In genomic region chr1:58713893-58714231, GRCm38 (mm10) we compare ENCODE assay signal across 8 mouse cellular contexts. TPM values are rescaled to one million over a fixed set of nuclear protein-coding genes. Genes with fewer than 3 reads are reported as not detected.
A peak's percentile ranks its signal among the peaks of the same experiment; 100 is the strongest.
DNase-seq lines count a peak whose midpoint lies in the region; ATAC-seq and TF ChIP-seq lines count a peak whose summit lies in the region.

No protein-coding gene starts in this region.

- H3K36me3 ChIP-seq in forebrain, embryonic 16.5 days (ENCODE audit: control insufficient read depth, insufficient read depth), result no peaks in the 10 kb centered on the region
- 0 out of 2 replicates have a peak, but pooled peaks cover 2% of the 10 kb centered on the region for H3K36me3 ChIP-seq in hindbrain, embryonic 12.5 days
- peaks cover 27% of the 10 kb centered on the region for H3K36me3 ChIP-seq in limb, embryonic 12.5 days
- no peaks in the 10 kb centered on the region for H3K36me3 ChIP-seq in midbrain, embryonic 15.5 days (replicated peaks)

- peak; percentile 28 for DNase-seq in embryo, embryonic 11 days
- no peak for DNase-seq in embryo, embryonic 10 days (ENCODE audit: low spot score)
- no peak for DNase-seq in T-cell, adult 2 months (ENCODE audit: low spot score)

- no peak for TF ChIP-seq POLR2A in bone marrow, adult 2 months (IDR thresholded peaks at IDR 0.05; ENCODE audit: borderline replicate concordance, control insufficient read depth, low read depth, low read length)

- H3K27me3 ChIP-seq in forebrain, embryonic 16.5 days (replicated peaks; ENCODE audit: control insufficient read depth, insufficient read depth, low read length), result no peaks in the 10 kb centered on the region
- no peaks in the 10 kb centered on the region for H3K27me3 ChIP-seq in hindbrain, embryonic 12.5 days
- H3K27me3 ChIP-seq in limb, embryonic 12.5 days, result no peaks in the 10 kb centered on the region
- H3K27me3 ChIP-seq in midbrain, embryonic 15.5 days (replicated peaks), result no peaks in the 10 kb centered on the region

- H3K27ac ChIP-seq in bone marrow, adult 2 months (ENCODE audit: control insufficient read depth, insufficient read depth, low read depth, low read length, poor library complexity), result peak overlapping the region; percentile 93; the same call in 1 of the 2 replicates
- H3K27ac ChIP-seq in forebrain, embryonic 16.5 days (ENCODE audit: low read length), result peak overlapping the region; percentile 84; the same call in 1 of the 2 replicates
- peak overlapping the region; percentile 58; the same call in 1 of the 2 replicates for H3K27ac ChIP-seq in hindbrain, embryonic 12.5 days
- peak overlapping the region; percentile 99 for H3K27ac ChIP-seq in limb, embryonic 12.5 days
- H3K27ac ChIP-seq in midbrain, embryonic 15.5 days, result no peak overlapping the region; the same call in 1 of the 2 replicates

- H3K9ac ChIP-seq in forebrain, embryonic 16.5 days (replicated peaks; ENCODE audit: low read depth, low read length), result no peak overlapping the region
- H3K9ac ChIP-seq in hindbrain, embryonic 12.5 days, result 0 out of 2 replicates have a peak overlapping the region, but pooled peaks have one; percentile 44
- H3K9ac ChIP-seq in limb, embryonic 12.5 days (replicated peaks), result peak overlapping the region; percentile 72
- 0 out of 2 replicates have a peak overlapping the region, but pooled peaks have one; percentile 8 for H3K9ac ChIP-seq in midbrain, embryonic 15.5 days

- peaks cover 3% of the 10 kb centered on the region; the same call in 1 of the 2 replicates for H3K4me1 ChIP-seq in bone marrow, adult 2 months (ENCODE audit: control insufficient read depth, insufficient read depth, low read length)
- H3K4me1 ChIP-seq in forebrain, embryonic 16.5 days (replicated peaks; ENCODE audit: control insufficient read depth, insufficient read depth, low read length), result peaks cover 11% of the 10 kb centered on the region
- H3K4me1 ChIP-seq in hindbrain, embryonic 12.5 days, result 0 out of 2 replicates have a peak, but pooled peaks cover 2% of the 10 kb centered on the region
- H3K4me1 ChIP-seq in limb, embryonic 12.5 days (replicated peaks), result peaks cover 17% of the 10 kb centered on the region
- H3K4me1 ChIP-seq in midbrain, embryonic 15.5 days, result peaks cover 12% of the 10 kb centered on the region

- TF ChIP-seq CTCF in bone marrow, adult 2 months (IDR thresholded peaks at IDR 0.05; ENCODE audit: control insufficient read depth, insufficient read depth, low read length), result no peak

- ATAC-seq in forebrain, embryonic 16.5 days, result no peak
- no peak for ATAC-seq in hindbrain, embryonic 12.5 days (ENCODE audit: low FRiP score)
- ATAC-seq in limb, embryonic 12.5 days (ENCODE audit: insufficient number of reproducible peaks, insufficient read depth, low FRiP score, low TSS enrichment, low read depth), result no peak
- ATAC-seq in midbrain, embryonic 15.5 days (replicated peaks), result no peak

- WGBS in bone marrow, adult 2 months, result 17% methylated on average over 4 of the region's 4 CpGs
- WGBS in forebrain, embryonic 16.5 days, result 31% methylated on average over 4 of the region's 4 CpGs
- 66% methylated on average over 4 of the region's 4 CpGs for WGBS in hindbrain, embryonic 12.5 days
- 52% methylated on average over 4 of the region's 4 CpGs for WGBS in limb, embryonic 12.5 days
- WGBS in midbrain, embryonic 15.5 days, result 46% methylated on average over 4 of the region's 4 CpGs

- H3K9me3 ChIP-seq in forebrain, embryonic 16.5 days (ENCODE audit: control insufficient read depth, low read length), result no peaks in the 10 kb centered on the region
- no peaks in the 10 kb centered on the region for H3K9me3 ChIP-seq in hindbrain, embryonic 12.5 days (replicated peaks)
- no peaks in the 10 kb centered on the region for H3K9me3 ChIP-seq in limb, embryonic 12.5 days
- H3K9me3 ChIP-seq in midbrain, embryonic 15.5 days, result no peaks in the 10 kb centered on the region

- H3K4me3 ChIP-seq in bone marrow, adult 2 months (replicated peaks; ENCODE audit: control insufficient read depth, low read depth, low read length), result peak overlapping the region; percentile 77
- H3K4me3 ChIP-seq in forebrain, embryonic 16.5 days (replicated peaks; ENCODE audit: low read length), result peak overlapping the region; percentile 66
- H3K4me3 ChIP-seq in hindbrain, embryonic 12.5 days, result peak overlapping the region; percentile 61
- H3K4me3 ChIP-seq in limb, embryonic 12.5 days (replicated peaks), result peak overlapping the region; percentile 57
- H3K4me3 ChIP-seq in midbrain, embryonic 15.5 days, result peak overlapping the region; percentile 52

- peak overlapping the region; percentile 76 for H3K4me2 ChIP-seq in forebrain, embryonic 16.5 days (ENCODE audit: low read length)
- H3K4me2 ChIP-seq in hindbrain, embryonic 12.5 days (replicated peaks), result peak overlapping the region; percentile 65
- peak overlapping the region; percentile 68 for H3K4me2 ChIP-seq in limb, embryonic 12.5 days
- H3K4me2 ChIP-seq in midbrain, embryonic 15.5 days, result peak overlapping the region; percentile 73

RNA-seq across cellular contexts. Expression of gene Cflar, which starts 2.6 kb away (rescaled TPM):
- polyA plus RNA-seq in bone marrow, adult 2 months (2011; ENCODE audit: insufficient read depth, insufficient read length, low replicate concordance, missing spikeins), result 32.3 and 72.0 TPM in 2 replicates
- 15.8 and 18.1 TPM in 2 replicates for polyA plus RNA-seq in forebrain, embryonic 16.5 days (2015; fragmentation: Nextera tagmentation; extraction: Ambion mirVana)
- polyA plus RNA-seq in hindbrain, embryonic 12.5 days (2016; fragmentation: Nextera tagmentation; extraction: Ambion mirVana), result 22.6 and 23.5 TPM in 2 replicates
- polyA plus RNA-seq in limb, embryonic 12.5 days (2016; fragmentation: Nextera tagmentation; extraction: Ambion mirVana), result 29.9 and 34.3 TPM in 2 replicates
- polyA plus RNA-seq in midbrain, embryonic 15.5 days (2015; fragmentation: Nextera tagmentation; extraction: Ambion mirVana), result 15.3 and 16.1 TPM in 2 replicates

RNA-seq across cellular contexts. Expression of gene Als2cr12, which starts 18.1 kb away (rescaled TPM):
- not detected in 2 replicates for polyA plus RNA-seq in bone marrow, adult 2 months (2011; ENCODE audit: insufficient read depth, insufficient read length, low replicate concordance, missing spikeins)
- not detected in 2 replicates for polyA plus RNA-seq in forebrain, embryonic 16.5 days (2015; fragmentation: Nextera tagmentation; extraction: Ambion mirVana)
- polyA plus RNA-seq in hindbrain, embryonic 12.5 days (2016; fragmentation: Nextera tagmentation; extraction: Ambion mirVana), result 0.13 TPM in 1 of 2 replicates, not detected in the other
- polyA plus RNA-seq in limb, embryonic 12.5 days (2016; fragmentation: Nextera tagmentation; extraction: Ambion mirVana), result not detected in 2 replicates
- not detected in 2 replicates for polyA plus RNA-seq in midbrain, embryonic 15.5 days (2015; fragmentation: Nextera tagmentation; extraction: Ambion mirVana)
